Mouse (Mus musculus): ENCODE measurements around the gene Leng1.
A peak's percentile ranks its signal among the peaks of the same experiment; 100 is the strongest.

The Leng1 gene

DNA sequence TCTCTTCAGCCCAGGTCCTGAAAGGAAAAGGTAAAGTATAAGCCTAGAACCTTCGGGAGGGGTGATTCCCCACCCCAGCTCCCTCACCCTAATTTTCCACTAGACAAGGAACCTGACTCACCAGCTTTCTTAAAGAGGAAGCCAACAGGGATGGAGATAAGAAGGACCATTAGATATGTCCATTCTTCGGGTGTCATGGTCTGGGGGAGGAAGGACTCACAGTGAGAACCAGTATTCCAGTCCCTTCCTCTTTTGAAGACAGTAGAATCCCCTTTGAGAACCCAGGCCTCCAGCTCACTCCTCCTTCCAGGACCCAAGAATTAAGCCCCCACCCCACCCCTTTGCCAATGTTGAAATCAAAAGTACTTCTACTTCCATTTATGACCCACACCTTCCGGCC lies 26.3 kb upstream of the Leng1 start:
- DNase-seq (ENCODE audit: low read depth): no peak

DNA sequence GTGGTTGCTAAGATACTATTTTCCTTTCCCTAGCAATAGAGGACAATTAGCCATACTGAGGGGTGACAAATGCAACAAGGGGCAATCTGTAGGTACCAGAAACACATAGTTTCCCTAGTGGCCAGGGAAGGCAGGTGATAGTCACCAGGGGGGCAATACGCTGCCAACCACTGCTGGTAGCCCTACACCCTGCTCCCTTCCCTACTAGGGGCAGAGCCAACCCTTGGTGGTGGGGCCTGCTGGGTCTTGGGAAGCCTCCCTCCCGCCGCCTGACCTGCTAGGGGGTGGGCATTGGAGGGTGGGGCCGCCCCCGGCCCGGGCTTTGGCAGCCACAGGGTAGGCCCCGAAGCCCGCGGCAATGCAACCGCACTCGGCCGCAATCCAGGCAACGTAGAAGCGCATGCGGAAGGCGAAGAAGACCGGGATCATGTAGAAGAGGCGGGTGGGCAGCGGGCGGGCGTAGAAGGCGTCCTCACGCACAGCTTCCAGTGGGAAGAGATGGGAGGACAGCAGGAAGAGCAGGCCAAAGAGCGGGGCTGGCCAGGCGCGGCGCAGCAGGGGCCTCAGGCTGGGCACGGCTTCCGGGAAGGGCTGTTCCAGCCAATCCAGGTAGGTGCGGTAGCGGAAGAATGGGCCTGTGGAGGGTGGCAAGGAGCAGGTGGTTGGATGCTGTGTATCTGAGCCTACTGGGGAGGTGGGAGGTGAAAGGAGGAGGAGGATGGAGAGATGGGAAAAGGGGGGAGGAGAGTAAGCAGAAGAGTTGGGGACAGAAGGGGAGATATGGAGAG lies 20.0 kb upstream of the Leng1 start:
- DNase-seq (ENCODE audit: low read depth): no peak

- DNase-seq (ENCODE audit: low read depth): no peak
Measured at GRCm38 (mm10) chr7:3684698-3685097, 19.1 kb upstream of the Leng1 start.

GRCm38 (mm10) chr7:3683908-3684550 lies 18.4 kb upstream of the Leng1 start:
- no peak for DNase-seq (ENCODE audit: low read depth)

GRCm38 (mm10) chr7:3677342-3677741 lies 11.7 kb upstream of the Leng1 start, which contains the start of gene Tmc4:
TSS of gene Tmc4 (minus strand) at chr7:3677553.
- no peak for DNase-seq (ENCODE audit: low read depth)

- no peak for DNase-seq (ENCODE audit: low read depth)
Measured at GRCm38 (mm10) chr7:3676371-3676770, 10.7 kb upstream of the Leng1 start.

DNA sequence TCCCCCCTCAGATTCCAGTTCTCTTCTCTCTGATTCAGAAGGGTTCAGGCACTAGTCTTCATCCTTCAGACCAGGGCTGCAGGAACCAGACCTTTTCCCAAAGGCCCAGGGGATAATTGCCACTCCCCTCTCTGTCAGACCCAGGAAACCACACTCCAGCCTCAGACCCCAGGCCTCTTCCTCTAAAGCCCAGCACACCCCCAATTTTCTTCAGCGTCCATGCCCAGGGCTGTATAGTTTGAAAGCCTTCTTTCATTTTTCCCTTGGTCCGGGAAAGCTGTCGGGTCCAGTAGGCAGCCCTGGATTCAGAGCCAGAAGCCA lies 9.5 kb upstream of the Leng1 start:
- no peak for DNase-seq (ENCODE audit: low read depth)

GRCm38 (mm10) chr7:3674507-3675227 lies 9.0 kb upstream of the Leng1 start:
- DNase-seq (ENCODE audit: low read depth): peak; percentile 9

DNA sequence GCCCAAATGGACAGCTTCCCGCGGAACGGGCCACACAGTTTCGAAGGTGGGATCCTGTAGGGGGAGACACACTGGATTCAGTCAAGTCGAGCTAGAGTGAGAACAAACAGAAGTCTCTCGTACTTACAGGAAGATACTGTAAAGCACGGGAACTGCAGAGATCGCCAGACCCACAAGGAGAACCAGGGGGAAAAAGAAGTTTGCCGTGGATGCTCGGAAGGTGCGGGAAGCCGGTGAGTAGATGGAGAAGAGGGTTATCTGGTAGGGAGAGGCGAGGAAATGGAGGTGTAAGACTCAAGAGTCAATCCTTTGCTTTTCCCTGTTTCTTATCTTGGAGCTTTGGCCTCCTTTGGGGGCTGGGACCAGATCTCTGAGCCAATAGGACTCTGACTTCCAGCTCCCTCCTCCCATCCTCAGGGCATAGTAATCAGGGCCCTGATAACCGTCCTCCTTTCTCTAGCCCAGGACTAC lies 1.3 kb upstream of the Leng1 start:
- no peak for DNase-seq (ENCODE audit: low read depth)

DNA sequence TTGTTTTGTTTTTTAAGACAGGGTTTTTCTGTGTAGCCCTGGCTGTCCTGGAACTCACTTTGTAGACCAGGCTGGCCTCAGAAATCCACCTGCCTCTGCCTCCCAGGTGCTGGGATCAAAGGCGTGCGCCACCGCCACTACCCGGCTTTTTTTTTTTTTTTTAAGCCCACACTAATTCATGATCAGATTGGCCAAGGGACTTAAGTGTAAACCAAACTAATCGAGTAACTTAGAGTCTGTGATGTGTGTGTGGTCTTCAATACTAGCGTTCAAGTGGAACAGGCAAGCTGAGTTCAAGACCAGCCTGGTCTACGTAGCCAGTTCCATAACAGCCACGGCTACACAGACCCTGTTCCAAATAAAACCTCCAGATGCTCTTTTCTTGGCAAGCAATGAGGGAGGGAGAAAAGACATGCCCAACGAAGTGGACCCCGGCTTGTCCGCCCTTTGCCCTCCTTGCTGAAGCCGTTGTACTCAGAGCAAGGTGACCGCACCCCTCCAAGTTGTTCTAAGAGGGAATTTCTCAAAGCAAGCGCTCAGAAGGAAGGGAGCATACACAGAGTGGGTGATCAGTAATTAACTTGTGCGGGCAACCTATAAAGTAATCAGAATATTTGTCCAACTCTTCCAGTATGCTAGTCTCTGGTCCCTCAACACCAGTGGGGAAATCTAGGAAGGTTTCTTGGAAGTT lies 971 bp downstream of the Leng1 start:
- DNase-seq (ENCODE audit: low read depth): no peak

GRCm38 (mm10) chr7:3658578-3658977 lies 7.1 kb downstream of the Leng1 start:
- no peak for DNase-seq (ENCODE audit: low read depth)

- no peak for DNase-seq (ENCODE audit: low read depth)
Measured at GRCm38 (mm10) chr7:3656966-3657365, 8.7 kb downstream of the Leng1 start.

DNA sequence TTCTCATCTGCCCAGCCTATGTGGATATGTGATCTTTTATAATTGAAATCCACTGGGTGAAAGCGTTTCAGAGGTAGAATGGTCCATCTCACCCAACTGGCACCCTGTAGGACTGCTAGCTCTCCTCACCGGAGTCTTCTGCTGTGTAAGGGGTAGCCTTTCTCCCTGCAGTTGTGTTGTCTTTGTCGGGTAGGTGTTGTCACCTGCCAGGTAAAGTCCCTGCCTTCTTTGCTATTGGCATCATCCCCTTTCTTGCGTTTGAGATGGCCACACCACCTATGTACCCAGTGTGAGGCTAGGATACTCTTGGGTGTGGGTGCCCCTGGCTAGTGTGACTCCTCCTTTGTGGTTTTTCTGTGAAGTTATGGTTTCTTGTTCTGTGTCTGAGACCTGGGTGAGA lies 19.0 kb downstream of the Leng1 start:
- DNase-seq (ENCODE audit: low read depth): no peak

GRCm38 (mm10) chr7:3646188-3646587 lies 19.5 kb downstream of the Leng1 start:
- DNase-seq (ENCODE audit: low read depth): no peak

GRCm38 (mm10) chr7:3645488-3646025 lies 20.1 kb downstream of the Leng1 start:
- DNase-seq (ENCODE audit: low read depth): no peak

GRCm38 (mm10) chr7:3644672-3645487 lies 20.8 kb downstream of the Leng1 start, which contains the start of gene Cnot3:
TSS of gene Cnot3 (plus strand) at chr7:3645268.
- peak; percentile 100 for DNase-seq (ENCODE audit: low read depth)

DNA sequence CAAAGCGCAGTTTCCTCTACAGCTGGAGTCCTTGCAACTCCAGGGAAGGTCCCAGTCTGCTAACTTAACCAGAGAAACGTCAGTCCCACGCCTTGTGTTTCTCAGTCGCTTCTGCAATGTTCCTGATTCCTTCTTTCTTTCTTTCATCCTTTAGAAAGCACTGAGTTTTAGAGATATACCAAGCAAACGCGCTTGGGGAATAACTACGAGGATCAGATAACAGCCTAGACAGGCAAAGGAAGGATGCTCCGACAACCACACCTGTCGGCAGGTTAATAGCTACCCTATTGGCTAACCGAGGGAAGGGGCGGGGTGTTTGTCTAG lies 21.3 kb downstream of the Leng1 start:
- no peak for DNase-seq (ENCODE audit: low read depth)

DNA sequence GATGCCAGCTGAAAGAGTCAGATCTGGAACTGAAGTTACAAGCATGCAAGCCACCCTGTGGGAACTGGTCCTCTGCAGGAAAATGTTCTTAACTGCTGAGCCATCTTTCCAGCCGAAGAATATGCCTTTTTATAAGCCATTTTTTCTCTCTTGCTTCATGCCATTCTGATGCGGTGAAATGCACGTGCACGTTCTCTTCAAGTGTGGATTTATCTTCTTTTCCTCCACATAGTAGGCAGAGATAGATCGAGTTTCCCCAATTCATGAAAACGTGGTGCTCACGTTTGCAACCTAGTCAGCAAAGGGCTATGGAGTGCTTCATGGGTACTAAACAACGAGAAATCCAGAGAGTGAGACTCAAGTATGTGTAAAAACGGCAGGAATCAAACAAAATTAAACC lies 21.8 kb downstream of the Leng1 start:
- no peak for DNase-seq (ENCODE audit: low read depth)

- DNase-seq (ENCODE audit: low read depth): no peak
Measured at GRCm38 (mm10) chr7:3643412-3643811, 22.2 kb downstream of the Leng1 start.

- no peak for DNase-seq (ENCODE audit: low read depth)
Measured at GRCm38 (mm10) chr7:3630478-3630815, 35.2 kb downstream of the Leng1 start.
